Mouse (Mus musculus) lung, postnatal 0 days (tissue): ENCODE measurements at regions not wholly inside any gene's neighbourhood (a gene's known extent, or its start where the extent isn't known, plus 50 kb on each side); places are given as distances from the start of the nearest gene placed in this dataset.
"Not testable (repeated sequence)": the region's sequence is repeated elsewhere in the genome, so short reads cannot be mapped to it uniquely, and the experiment has no call there.

ENCODE experiments used
- CTCF ChIP-seq: IDR thresholded peaks from 2 replicates; pipeline ENCODE4 v1.5.1; 2016; ENCODE audit warnings: antibody characterized with exemption, mild to moderate bottlenecking
- EP300 ChIP-seq: IDR thresholded peaks from 2 replicates; pipeline ENCODE4 v1.6.1; 2016; ENCODE audit warnings: antibody characterized with exemption, mild to moderate bottlenecking, control low read depth

DNA sequence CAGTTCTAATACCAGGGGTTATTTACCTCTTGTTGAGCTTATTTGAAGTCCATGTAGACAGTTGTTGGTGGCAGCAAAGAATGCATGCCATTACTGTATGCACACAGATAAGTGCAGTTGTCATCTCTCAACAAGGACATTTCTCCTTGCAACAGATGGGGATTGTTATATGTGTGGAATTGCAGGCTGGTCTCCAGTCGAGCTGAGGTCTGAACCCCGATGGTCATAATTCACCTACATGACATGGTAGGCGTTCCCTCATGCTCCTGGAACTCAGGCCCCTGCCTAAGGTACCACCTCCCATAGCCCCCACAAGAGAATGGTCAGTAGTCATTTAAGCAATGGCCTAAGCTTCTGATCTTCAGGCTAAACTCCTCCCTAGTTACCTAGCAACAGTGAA lies 322.2 kb downstream of the Grxcr1 start:
- TF ChIP-seq CTCF, EP300: not testable (repeated sequence)
